Mouse (Mus musculus): ENCODE results near the gene Zfp512b.

The Zfp512b gene

GRCm38 (mm10) chr2:181589011-181589731 is 3.4 kb downstream of the Zfp512b start:
- no peak for DNase-seq

GRCm38 (mm10) chr2:181588229-181588780 is 4.3 kb downstream of the Zfp512b start:
- no peak for DNase-seq

GRCm38 (mm10) chr2:181587796-181588195 is 4.8 kb downstream of the Zfp512b start:
- DNase-seq: no peak

- no peak for DNase-seq
These were observed 6.5 kb downstream of the Zfp512b start for GRCm38 (mm10) chr2:181586124-181586523.

GRCm38 (mm10) chr2:181585506-181585905 is 7.1 kb downstream of the Zfp512b start:
- no peak for DNase-seq

GRCm38 (mm10) chr2:181584411-181584942 is 8.1 kb downstream of the Zfp512b start, which contains the start of gene Uckl1:
TSS of gene Uckl1 (minus strand) at chr2:181584892.
- no peak for DNase-seq

- DNase-seq: no peak
These were observed 8.9 kb downstream of the Zfp512b start for GRCm38 (mm10) chr2:181583460-181584257.

GRCm38 (mm10) chr2:181582939-181583338 is 9.7 kb downstream of the Zfp512b start:
- no peak for DNase-seq

- no peak for DNase-seq
These were observed 10.2 kb downstream of the Zfp512b start for GRCm38 (mm10) chr2:181582358-181582757.

GRCm38 (mm10) chr2:181581402-181582120 is 11.0 kb downstream of the Zfp512b start:
- DNase-seq: peak; percentile 79

GRCm38 (mm10) chr2:181581016-181581401 is 11.6 kb downstream of the Zfp512b start:
- peak; percentile 93 for DNase-seq

GRCm38 (mm10) chr2:181580131-181580772 is 12.4 kb downstream of the Zfp512b start:
- no peak for DNase-seq

GRCm38 (mm10) chr2:181579681-181580080 is 12.9 kb downstream of the Zfp512b start:
- DNase-seq: no peak

- peak; percentile 38 for DNase-seq
These were observed 13.6 kb downstream of the Zfp512b start for GRCm38 (mm10) chr2:181578790-181579618.

GRCm38 (mm10) chr2:181577981-181578581 is 14.5 kb downstream of the Zfp512b start:
- no peak for DNase-seq

GRCm38 (mm10) chr2:181577126-181577525 is 15.5 kb downstream of the Zfp512b start:
- no peak for DNase-seq

GRCm38 (mm10) chr2:181576613-181577012 is 16.0 kb downstream of the Zfp512b start:
- no peak for DNase-seq

GRCm38 (mm10) chr2:181574921-181575545 is 17.6 kb downstream of the Zfp512b start:
- no peak for DNase-seq

GRCm38 (mm10) chr2:181573961-181574360 is 18.6 kb downstream of the Zfp512b start:
- no peak for DNase-seq
